Mouse (Mus musculus) heart, embryonic 14.5 days (tissue): ENCODE data around the gene Ptprn2. TPM values are rescaled to one million over a fixed set of nuclear protein-coding genes. Genes with fewer than 3 reads are reported as not detected.

Source experiments
- ATAC-seq: fragments of 200-750 bp; cut with Nextera tagmentation; 2 replicates; pipeline ENCODE4 v1.8.0; 2017; ENCODE audit warnings: low read depth, moderate TSS enrichment; ENCODE audit not compliant: insufficient number of reproducible peaks, insufficient read depth, low FRiP score
- H3K27ac ChIP-seq, 2 experiments: fragments of 200-500 bp in 1 of 2; fragments of 300-500 bp in 1 of 2; sonication (generic) in 1 of 2; replicated peaks in 1 of 2; 2 replicates each; pipeline ENCODE4 v1.5.1; 2012 to 2014; ENCODE audit warnings: low read depth in 2 of 2, low read length in 2 of 2, control low read depth in 1 of 2, mild to moderate bottlenecking in 1 of 2, mixed read lengths in 1 of 2; ENCODE audit not compliant: control insufficient read depth in 1 of 2, insufficient read depth in 1 of 2
- H3K27me3 ChIP-seq: fragments of 300-500 bp; sonication (generic); 2 replicates; pipeline ENCODE4 v1.6.1; 2014; ENCODE audit warnings: mild to moderate bottlenecking, low read length, control low read depth; ENCODE audit not compliant: control insufficient read depth, insufficient read depth
- H3K36me3 ChIP-seq: fragments of 300-500 bp; sonication (generic); 2 replicates; pipeline ENCODE4 v1.6.1; 2014; ENCODE audit warnings: mild to moderate bottlenecking, control low read depth, low read length, mixed read lengths; ENCODE audit not compliant: control insufficient read depth, insufficient read depth
- H3K4me1 ChIP-seq, 2 experiments: fragments of 200-500 bp in 1 of 2; fragments of 300-500 bp in 1 of 2; sonication (generic) in 1 of 2; 2 replicates each; pipeline ENCODE4 v1.6.1; 2012 to 2014; ENCODE audit warnings: low read length in 2 of 2, control low read depth in 1 of 2, mixed read lengths in 1 of 2; ENCODE audit not compliant: control insufficient read depth in 2 of 2, insufficient read depth in 2 of 2
- H3K4me2 ChIP-seq: fragments of 300-500 bp; sonication (generic); 2 replicates; pipeline ENCODE4 v1.6.1; 2014; ENCODE audit warnings: mild to moderate bottlenecking, low read length
- H3K4me3 ChIP-seq, 2 experiments: fragments of 200-500 bp in 1 of 2; fragments of 300-500 bp in 1 of 2; sonication (generic) in 1 of 2; 2 replicates each; pipeline ENCODE4 v1.5.1; 2012 to 2014; ENCODE audit warnings: low read length in 2 of 2, mild to moderate bottlenecking in 2 of 2, control low read depth in 1 of 2, low read depth in 1 of 2, moderate library complexity in 1 of 2; ENCODE audit not compliant: control insufficient read depth in 1 of 2, insufficient read depth in 1 of 2
- H3K9ac ChIP-seq: fragments of 300-500 bp; sonication (generic); 2 replicates; pipeline ENCODE4 v1.6.1; 2014; ENCODE audit warnings: mild to moderate bottlenecking, low read length
- H3K9me3 ChIP-seq: fragments of 300-500 bp; sonication (generic); 2 replicates; pipeline ENCODE4 v1.6.1; 2016; ENCODE audit warnings: low read length, control low read depth; ENCODE audit not compliant: control insufficient read depth
- WGBS: fragments of 180-500 bp; shearing (Covaris S2); extraction: QIAGEN DNeasy Blood & Tissue Kit; methylation state at CpG from one replicate; pipeline ENCODE4 v1.1.7; 2014; 5-methylcytosine and 5-hydroxymethylcytosine counted together
- polyA plus RNA-seq: library from polyadenylated mRNA; unstranded; fragments of >200 nt; fragmentation: Nextera tagmentation; extraction: Ambion mirVana; gene quantifications from 2 replicates; pipeline ENCODE4 v1.2.1, GENCODE M21; 2014

The Ptprn2 gene
- polyA plus RNA-seq, 1 experiment from 2014 or later: 0.20 TPM

- Histone ChIP-seq H3K4me2 (no peak overlapping the region), H3K4me3 (no peak overlapping the region), H3K9me3 (no peaks in the 10 kb centered on the region), H3K27me3 (peaks cover 3% of the 10 kb centered on the region; the same call in 1 of the 2 replicates), H3K36me3 (no peaks in the 10 kb centered on the region), H3K4me1 (peaks cover 0 to 2% of the 10 kb centered on the region in 2 experiments; a peak in 1 of 4 replicates), H3K27ac (no peak overlapping the region), H3K9ac (no peak overlapping the region)
- WGBS: 72% methylated on average over 10 of the region's 10 CpGs
- no peak for ATAC-seq
Observed at GRCm38 (mm10) chr12:116621325-116622040, 136.0 kb downstream of the Ptprn2 start.

GRCm38 (mm10) chr12:116622665-116623387, 137.3 kb downstream of the Ptprn2 start:
- whole genome bisulfite sequencing: 52% methylated on average over 6 of the region's 6 CpGs
- Histone ChIP-seq H3K4me1 (peaks cover 0 to 2% of the 10 kb centered on the region in 2 experiments; a peak in 1 of 4 replicates), H3K9ac (no peak overlapping the region), H3K27me3 (peaks cover 3% of the 10 kb centered on the region; the same call in 1 of the 2 replicates), H3K9me3 (no peaks in the 10 kb centered on the region), H3K36me3 (no peaks in the 10 kb centered on the region), H3K4me2 (no peak overlapping the region), H3K27ac (no peak overlapping the region), H3K4me3 (no peak overlapping the region)
- no peak for ATAC-seq

- Histone ChIP-seq H3K27ac (no peak overlapping the region), H3K9ac (no peak overlapping the region), H3K4me1 (no peaks in the 10 kb centered on the region), H3K4me3 (no peak overlapping the region), H3K36me3 (no peaks in the 10 kb centered on the region), H3K27me3 (peaks cover 3% of the 10 kb centered on the region; the same call in 1 of the 2 replicates), H3K4me2 (no peak overlapping the region), H3K9me3 (no peaks in the 10 kb centered on the region)
- 45% methylated on average over 9 of the region's 9 CpGs for WGBS
- ATAC-seq: no peak
Observed at GRCm38 (mm10) chr12:116625391-116626281, 140.1 kb downstream of the Ptprn2 start.

- WGBS: 78% methylated on average over 3 of the region's 3 CpGs
- Histone ChIP-seq H3K9ac (no peak overlapping the region), H3K4me2 (no peak overlapping the region), H3K27me3 (peaks cover 3% of the 10 kb centered on the region; the same call in 1 of the 2 replicates), H3K9me3 (no peaks in the 10 kb centered on the region), H3K4me1 (no peaks in the 10 kb centered on the region), H3K4me3 (no peak overlapping the region), H3K36me3 (no peaks in the 10 kb centered on the region), H3K27ac (no peak overlapping the region)
- ATAC-seq: no peak
Observed at GRCm38 (mm10) chr12:116628992-116629391, 143.5 kb downstream of the Ptprn2 start.

GRCm38 (mm10) chr12:116637498-116637897, 152.0 kb downstream of the Ptprn2 start:
- Histone ChIP-seq H3K9me3 (no peaks in the 10 kb centered on the region), H3K36me3 (no peaks in the 10 kb centered on the region), H3K4me1 (no peaks in the 10 kb centered on the region), H3K9ac (no peak overlapping the region), H3K4me2 (no peak overlapping the region), H3K27ac (no peak overlapping the region), H3K4me3 (no peak overlapping the region), H3K27me3 (peaks cover 4% of the 10 kb centered on the region)
- 54% methylated on average over 2 of the region's 2 CpGs for WGBS
- ATAC-seq: no peak

- H3K4me3 ChIP-seq: no peak overlapping the region
- no peak for ATAC-seq
- H3K27ac ChIP-seq: no peak overlapping the region
- peaks cover 7% of the 10 kb centered on the region for H3K27me3 ChIP-seq
- no peaks in the 10 kb centered on the region for H3K9me3 ChIP-seq
- H3K4me1 ChIP-seq: no peaks in the 10 kb centered on the region
- no peaks in the 10 kb centered on the region for H3K36me3 ChIP-seq
- H3K9ac ChIP-seq: no peak overlapping the region
- 7% methylated on average over 4 of the region's 4 CpGs for WGBS
- no peak overlapping the region for H3K4me2 ChIP-seq
Observed at GRCm38 (mm10) chr12:116640871-116641270, 155.4 kb downstream of the Ptprn2 start.
